Mouse (Mus musculus) megakaryocyte, adult 5-6 weeks (primary cell): ENCODE data around the gene Vgll4. TPM values are rescaled to one million over a fixed set of nuclear protein-coding genes. Genes with fewer than 3 reads are reported as not detected.
"Not testable (repeated sequence)": the region's sequence is repeated elsewhere in the genome, so short reads cannot be mapped to it uniquely, and the experiment has no call there.

ENCODE experiments used
- ATAC-seq: 2 replicates; pipeline ENCODE4 v1.8.0; 2016; ENCODE audit warnings: mild to moderate bottlenecking, inconsistent platforms; ENCODE audit not compliant: poor library complexity, severe bottlenecking
- total RNA-seq, 2 experiments: library from RNA; stranded (forward) in 1 of 2; stranded (reverse) in 1 of 2; fragments of 153-499, 151-499 nt in 1 of 2; fragments of 221-1000, 200-1000 nt in 1 of 2; gene quantifications; 2 replicates each; pipeline versions ENCODE4 v1.2.3 to v1.2.4; 2015 to 2017

Vgll4 gene
- total RNA-seq, 2 experiments from 2014 or later: 9.4 to 26.4 TPM

GRCm38 (mm10) chr6:114901321-114901824 lies 68.4 kb downstream of the Vgll4 start:
- no peak for ATAC-seq

- no peak for ATAC-seq
Measured at GRCm38 (mm10) chr6:114900194-114900593, 69.6 kb downstream of the Vgll4 start.

DNA sequence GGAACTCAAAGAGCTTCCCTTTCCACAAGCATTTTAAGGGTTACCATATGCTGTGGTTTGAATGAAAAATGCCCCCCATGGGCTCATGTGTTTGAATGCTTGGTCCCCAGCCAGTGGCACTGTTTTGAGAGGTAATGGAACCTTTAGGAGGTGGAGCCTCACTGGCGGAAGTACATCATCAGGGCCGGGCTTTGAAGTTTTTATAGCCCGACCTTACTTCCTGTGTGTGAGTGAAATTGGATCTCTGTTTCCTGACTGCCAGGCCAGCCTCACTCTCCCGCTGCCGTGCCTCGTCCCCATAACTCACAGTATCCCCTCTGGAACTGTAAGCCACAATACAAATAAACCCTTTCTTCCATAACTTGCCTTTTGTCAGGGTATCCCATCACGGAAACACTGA lies 70.1 kb downstream of the Vgll4 start:
- ATAC-seq: peak; percentile 60

DNA sequence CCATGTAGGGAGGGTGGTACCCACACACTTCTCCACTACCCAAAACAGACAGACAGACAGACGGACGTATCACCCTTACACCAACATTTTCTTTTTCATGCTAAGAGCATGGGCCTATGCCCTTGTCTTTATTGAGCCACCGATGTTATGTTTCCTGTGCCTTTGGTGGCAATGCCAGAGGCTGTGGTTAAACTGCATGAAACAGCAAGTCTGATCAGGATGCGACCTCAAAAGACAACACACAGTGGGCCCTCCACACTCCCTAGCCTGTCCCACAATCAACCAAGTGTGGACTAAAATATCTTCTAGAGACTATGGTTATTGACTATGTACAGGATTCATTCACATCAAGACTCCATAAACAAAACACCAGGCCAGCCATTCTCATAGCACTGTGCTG lies 70.8 kb downstream of the Vgll4 start:
- ATAC-seq: no peak

GRCm38 (mm10) chr6:114896281-114896680 lies 73.5 kb downstream of the Vgll4 start:
- no peak for ATAC-seq

GRCm38 (mm10) chr6:114895191-114895590 lies 74.6 kb downstream of the Vgll4 start:
- no peak for ATAC-seq

GRCm38 (mm10) chr6:114894548-114895106 lies 75.2 kb downstream of the Vgll4 start:
- ATAC-seq: peak; percentile 46

GRCm38 (mm10) chr6:114893427-114894209 lies 76.2 kb downstream of the Vgll4 start:
- peak; percentile 83 for ATAC-seq

- ATAC-seq: no peak
Measured at GRCm38 (mm10) chr6:114892363-114892762, 77.4 kb downstream of the Vgll4 start.

DNA sequence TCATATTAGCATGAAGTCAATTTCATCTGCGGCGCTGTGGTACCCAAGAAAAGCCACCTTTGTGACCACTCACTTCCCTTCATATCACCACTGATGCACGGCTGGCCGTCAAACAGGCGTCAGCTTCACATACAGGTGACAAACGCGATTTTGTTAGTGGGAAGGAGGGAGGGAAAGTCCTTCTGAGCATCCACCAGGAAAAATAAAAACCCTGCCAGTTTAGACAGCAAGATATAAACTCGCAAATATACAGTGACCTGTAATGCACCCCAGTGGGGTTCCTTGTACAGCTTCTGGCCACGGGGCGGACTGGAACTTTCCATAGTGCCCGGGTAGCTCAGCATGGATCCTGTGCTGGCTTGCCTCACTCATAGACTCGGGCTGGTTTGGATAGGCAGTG lies 78.0 kb downstream of the Vgll4 start:
- no peak for ATAC-seq

DNA sequence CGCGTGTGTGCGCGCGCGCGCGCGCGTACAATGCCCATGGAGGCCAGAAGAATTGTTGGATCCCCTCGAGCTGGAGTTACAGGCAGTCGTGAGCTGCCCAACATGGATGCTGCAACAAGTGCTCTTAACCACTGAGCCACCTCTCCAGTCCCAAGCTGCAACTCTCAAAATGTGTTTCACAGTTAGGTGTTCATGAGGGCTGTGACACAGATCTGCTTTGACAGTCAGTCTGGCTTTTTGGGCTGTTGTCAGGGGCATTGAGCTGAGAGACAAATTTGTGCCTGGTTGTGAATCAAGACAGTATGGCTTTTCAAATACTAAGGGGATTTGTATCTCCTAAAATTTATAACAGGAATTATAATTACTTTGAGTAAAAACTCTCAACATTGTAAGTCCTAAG lies 78.5 kb downstream of the Vgll4 start:
- no peak for ATAC-seq

DNA sequence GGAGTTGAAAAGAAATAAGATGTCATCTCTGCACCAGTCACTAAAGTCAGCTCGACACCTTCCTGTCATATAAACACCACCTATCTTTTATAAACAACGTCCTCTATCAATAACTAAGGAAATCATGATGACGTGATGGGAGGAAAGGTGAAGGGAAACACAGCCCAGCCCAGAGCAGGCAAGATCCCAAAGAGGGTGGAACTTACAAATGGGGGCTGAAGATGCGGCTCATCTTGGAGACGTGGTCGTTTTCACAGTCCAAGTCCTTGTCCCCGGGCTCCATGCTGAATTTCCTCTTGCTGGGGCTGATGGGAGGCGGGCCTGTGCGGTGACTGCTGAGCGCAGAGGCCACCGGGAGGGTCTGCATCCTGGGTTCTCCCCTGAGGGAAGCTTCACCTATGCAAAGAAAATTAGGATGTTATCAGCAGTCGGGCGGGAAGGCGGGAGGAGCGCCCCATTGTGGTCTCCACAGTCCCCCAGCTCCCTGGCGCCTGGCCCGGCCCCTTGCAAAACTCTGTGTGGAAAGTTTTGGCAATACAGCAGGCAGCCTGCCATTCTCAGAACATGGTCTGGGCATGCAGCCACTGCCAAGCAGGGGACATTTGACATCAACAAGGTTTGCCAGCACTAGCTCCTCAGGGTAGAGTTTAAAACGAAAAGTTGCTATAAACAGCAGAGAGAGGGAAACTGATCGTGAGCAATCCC lies 79.2 kb downstream of the Vgll4 start:
- 0 out of 2 replicates have a peak, but pooled peaks have one; percentile 3 for ATAC-seq

DNA sequence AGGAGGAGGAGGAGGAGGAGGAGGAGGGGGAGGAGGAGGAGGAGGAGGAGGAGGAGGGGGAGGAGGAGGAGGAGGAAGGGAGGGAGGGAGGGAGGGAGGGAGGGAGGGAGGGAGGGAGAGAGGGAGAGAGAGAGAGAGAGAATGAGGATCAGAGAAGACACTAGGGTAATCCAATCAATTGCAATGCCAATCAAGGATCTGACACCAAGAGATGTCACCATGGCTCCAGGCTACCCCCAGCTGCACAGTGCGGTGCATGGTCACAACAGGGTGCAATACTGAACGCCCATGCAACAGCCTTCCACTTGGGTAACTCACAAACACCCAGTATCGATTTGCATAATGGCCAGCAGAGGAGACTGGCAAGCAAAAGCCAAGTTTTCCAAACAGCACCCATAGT lies 79.8 kb downstream of the Vgll4 start:
- ATAC-seq: not testable (repeated sequence)

DNA sequence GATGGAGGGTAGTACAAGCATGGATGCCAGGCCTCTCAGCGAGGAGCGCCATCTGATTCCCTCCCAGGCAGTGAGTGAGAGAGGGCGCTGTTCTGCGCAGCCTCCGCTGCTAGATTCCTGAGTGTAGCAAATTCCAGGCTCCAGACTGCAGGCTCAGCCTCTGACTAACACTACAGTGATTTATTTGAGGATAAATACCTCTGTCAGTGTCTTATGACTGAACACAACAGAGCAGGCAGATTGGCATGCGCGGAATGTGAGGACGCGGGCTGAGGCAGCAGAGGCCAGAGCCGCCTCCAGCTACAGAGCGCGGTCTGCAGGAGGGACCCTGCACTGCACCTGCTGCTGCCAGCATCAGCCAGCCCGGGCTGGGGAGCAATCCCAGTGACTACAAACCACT lies 80.9 kb downstream of the Vgll4 start:
- ATAC-seq: no peak

- no peak for ATAC-seq
Measured at GRCm38 (mm10) chr6:114886504-114887361, 83.1 kb downstream of the Vgll4 start.

DNA sequence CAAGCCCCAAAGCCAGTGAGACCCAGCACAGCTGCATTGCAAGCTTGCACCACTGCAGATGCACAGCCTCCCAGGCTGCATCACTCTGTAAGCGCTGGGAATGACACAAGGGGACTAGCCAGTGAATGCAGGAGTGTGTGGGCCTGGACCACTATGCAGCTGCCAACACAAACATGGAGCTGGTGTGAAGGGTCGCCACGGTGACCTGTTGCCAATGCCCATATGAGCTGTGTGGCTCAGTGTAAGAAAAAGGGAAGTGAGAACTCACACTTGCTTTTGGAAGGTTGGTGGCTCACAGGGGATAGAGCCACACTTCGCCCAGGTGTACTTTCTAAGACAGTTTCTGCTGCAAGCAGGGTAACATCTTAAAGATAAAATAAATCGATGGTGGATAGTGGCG lies 83.8 kb downstream of the Vgll4 start:
- ATAC-seq: peak; percentile 36; the same call in 1 of the 2 replicates

- ATAC-seq: no peak
Measured at GRCm38 (mm10) chr6:114885129-114885528, 84.7 kb downstream of the Vgll4 start.

- peak; percentile 75 for ATAC-seq
Measured at GRCm38 (mm10) chr6:114883261-114883740, 86.5 kb downstream of the Vgll4 start.

- no peak for ATAC-seq
Measured at GRCm38 (mm10) chr6:114882675-114883074, 87.1 kb downstream of the Vgll4 start.

DNA sequence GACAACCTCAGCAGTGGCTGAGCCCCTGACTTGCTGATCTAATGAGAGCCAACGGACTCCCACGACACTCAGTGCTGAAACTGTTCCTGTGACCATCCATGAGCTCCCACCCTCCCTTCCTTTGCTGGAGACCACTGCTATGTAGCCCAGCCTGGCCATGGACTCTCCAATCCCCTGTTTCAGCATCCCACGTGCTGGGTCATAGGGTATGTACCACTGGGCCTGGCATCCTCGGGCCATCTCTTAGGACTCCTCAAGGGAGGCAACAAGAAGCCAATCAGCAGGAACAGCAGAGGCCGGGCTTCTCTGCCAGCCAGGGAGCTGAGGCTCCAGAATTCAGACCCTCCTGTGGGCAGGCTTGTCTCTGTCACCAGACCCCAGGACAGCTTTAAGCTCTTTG lies 87.6 kb downstream of the Vgll4 start:
- no peak for ATAC-seq

- no peak for ATAC-seq
Measured at GRCm38 (mm10) chr6:114880798-114881197, 89.0 kb downstream of the Vgll4 start.
